Mouse (Mus musculus): ENCODE results near the gene Hist1h4i.
"Not testable (repeated sequence)": the region's sequence is repeated elsewhere in the genome, so short reads cannot be mapped to it uniquely, and the experiment has no call there.

The Hist1h4i gene

DNA sequence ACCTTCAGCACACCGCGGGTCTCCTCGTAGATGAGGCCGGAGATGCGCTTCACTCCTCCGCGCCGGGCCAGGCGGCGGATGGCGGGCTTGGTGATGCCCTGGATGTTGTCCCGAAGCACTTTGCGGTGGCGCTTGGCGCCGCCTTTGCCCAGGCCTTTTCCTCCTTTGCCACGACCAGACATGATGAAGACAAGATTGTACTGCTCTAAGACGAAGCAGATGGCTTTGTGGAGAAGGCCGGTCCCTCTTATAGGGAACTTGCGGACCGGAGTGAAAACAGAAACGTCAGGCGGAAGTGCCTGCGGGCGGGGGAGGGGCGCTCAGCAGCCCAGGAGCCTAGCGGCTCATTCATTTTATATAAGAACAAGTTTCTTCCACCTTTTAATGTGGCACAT lies at the start of gene Hist1h4i:
Hist1h4i (minus strand) TSS at position 221 of the 395 bp plus-strand sequence.
- POLR2A ChIA-PET: interaction anchor here in 3 of 4 experiments (0.6 to 10.5 kb wide), 50 partner anchors 8 to 1722 kb away, joined by 3 to 225 read pairs (median 7); partner anchors contain the start of genes Hist1h3h (in 3 of the 3), Hist1h2ac (in 2 of the 3), Hist1h2af (in 2 of the 3) and Hist1h2ah (in 2 of the 3)
- CTCF ChIA-PET: interaction anchor here in 1 of 4 experiments (1.6 kb wide), 1 partner anchor 10 kb away, joined by 4 read pairs; no protein-coding TSS in a partner anchor

DNA sequence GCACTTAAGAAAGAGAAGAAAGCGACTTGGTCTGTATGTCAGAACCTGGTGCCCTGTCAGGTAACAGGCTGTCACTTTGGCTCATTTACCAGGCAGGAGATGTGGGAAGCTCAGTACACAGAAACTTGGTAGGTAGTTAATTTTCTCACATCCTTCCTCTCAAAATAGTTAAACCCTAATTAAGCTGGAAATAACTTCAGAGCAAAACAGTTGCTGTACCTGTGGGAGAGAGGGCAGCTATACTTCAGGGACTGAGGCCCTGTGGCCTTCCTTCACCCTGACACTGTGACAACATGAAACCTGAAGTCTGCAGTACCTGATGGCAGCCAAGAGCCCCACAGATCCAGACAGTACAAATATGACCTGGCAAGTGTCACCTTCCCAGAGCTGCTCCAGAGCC lies 43.0 kb upstream of the Hist1h4i start, which contains the start of gene Vmn1r188:
Vmn1r188 (plus strand) TSS at position 301 of the 400 bp plus-strand sequence.
- CTCF ChIA-PET, POLR2A ChIA-PET: not testable (repeated sequence)

DNA sequence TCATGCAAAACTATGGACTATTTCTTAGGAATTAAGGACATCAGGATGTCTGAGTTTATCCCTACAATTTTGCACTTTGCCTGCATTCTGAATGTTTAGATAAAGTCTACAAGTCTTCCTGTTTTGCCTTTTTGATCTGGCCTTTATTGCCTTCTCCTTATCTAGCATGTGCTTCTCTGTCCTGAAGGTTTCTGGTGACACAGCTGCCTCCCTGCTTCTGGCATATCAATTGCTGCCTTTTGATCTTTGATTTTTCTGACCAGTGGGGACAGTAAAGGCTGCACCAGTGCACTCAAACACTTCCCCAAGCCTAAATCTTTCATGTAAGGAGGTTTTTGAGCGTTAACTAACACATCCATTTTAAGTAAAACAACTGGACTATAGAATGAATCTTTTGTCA lies 22.3 kb upstream of the Hist1h4i start:
- ChIA-PET POLR2A (no interaction called here), CTCF (no interaction called here)

DNA sequence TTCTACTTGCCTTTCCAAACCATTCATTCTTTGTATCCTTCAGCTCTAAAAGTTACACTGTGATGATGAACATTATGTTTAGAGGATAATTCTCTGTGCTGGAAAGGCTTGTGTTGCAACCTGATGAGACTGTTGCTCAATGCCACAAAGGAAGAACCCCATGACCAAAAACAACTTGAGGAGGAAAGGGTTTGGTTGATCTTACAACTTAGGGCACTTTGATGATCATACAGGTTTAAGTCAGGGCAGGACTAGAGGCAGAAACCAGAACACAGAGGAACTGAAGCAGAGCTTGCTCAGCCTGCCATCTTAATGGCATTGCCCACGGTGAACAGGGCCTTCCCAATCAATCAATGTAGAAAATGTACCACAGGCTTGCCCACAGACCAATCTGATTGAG lies 20.3 kb upstream of the Hist1h4i start:
- ChIA-PET POLR2A (no interaction called here), CTCF (interaction anchor here in 1 of 4 experiments (0.6 kb wide), 1 partner anchor 818 kb away, joined by 3 read pairs; no protein-coding TSS in a partner anchor)

DNA sequence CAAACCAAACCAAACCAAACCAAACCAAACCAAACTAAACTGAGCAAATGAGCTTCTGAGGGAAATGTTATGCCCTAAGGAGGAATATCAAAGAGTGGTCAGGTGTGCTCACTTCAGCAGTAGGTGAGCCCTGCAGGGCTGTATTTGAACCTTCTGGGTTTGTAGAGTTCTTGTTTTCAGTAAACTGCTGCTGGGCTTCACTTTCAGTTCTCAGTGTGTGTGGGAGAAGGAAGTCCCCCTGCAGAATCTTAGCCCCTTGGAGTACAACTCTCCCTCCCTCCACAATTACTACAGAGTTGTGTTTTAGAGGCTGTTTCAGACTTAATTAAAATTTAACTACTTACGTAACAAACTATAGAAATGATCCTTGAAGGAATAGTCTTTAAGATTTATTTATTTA lies 12.6 kb upstream of the Hist1h4i start:
- ChIA-PET CTCF (no interaction called here), POLR2A (interaction anchor here in 2 of 4 experiments (2.2 to 4.8 kb wide), 3 partner anchors 10 to 18 kb away, joined by 8 to 38 read pairs (median 33); partner anchors contain the start of genes Hist1h2ag (in 2 of the 2), Hist1h2bj (in 2 of the 2), Hist1h2ah (in 1 of the 2) and Hist1h2bk (in 1 of the 2))

DNA sequence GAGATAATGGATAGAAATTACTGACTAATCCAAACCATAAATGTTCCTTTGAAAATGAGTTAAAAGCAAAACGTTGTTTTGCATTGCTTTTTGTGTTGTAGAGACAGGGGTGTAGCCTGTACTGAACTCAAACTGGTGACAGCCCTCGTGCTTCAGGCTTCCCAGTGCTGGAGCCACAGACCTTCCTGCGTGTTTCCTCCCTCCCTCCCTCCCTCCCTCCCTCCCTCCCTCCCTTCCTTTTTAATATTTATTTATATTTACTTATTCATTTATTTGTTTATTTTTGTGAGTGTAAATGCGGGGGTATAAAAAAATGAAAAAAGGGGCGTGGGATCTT lies 10.3 kb upstream of the Hist1h4i start:
- CTCF ChIA-PET: interaction anchor here in 3 of 4 experiments (0.6 to 1.9 kb wide), 10 partner anchors 9 to 1360 kb away, joined by 3 to 9 read pairs (median 4); partner anchors contain the start of genes Hist1h2ag (in 1 of the 3), Hist1h2bj (in 1 of the 3) and Hist1h4i (in 1 of the 3)

DNA sequence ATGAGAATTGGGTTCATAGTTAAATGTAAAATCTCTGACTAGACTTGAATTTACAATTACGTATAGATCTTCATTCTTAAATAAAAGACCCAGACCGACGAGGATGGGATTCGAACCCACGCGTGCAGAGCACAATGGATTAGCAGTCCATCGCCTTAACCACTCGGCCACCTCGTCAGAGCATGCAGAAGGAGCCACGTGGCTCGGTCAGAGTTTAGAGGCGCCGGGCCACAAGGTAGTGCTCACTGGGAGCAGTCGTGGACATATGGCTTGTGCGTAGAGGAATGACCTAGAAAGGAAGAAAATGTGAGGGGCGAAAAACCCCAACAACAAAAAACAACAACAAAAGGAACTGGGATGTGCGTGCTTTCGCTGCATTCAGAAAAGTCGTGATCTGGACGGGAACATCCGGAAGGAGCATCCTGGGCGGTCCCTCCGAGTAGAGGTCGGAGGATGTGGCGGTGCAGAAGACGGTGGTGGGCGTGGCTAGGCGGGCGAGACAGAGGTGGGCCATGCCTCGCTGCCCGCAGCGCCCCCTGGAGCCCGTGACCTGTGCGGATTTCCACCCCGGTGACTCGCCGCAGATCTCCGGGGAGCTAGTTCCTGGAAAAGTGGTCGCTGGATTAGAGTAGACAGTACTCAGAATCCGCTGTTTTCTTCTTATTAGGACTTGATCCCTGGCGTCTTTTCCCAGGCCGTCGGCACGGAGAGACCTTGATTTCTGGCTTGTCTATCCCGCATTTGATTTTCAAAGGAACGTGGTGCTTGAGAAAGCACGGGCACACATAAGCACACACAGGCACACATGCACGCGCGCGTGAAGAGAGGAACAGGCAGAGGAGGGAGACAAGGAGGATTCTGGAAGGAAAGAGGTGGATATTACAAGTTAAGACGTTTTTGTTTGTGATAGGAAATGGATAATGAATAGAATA lies 9.7 kb upstream of the Hist1h4i start:
- ChIA-PET POLR2A (interaction anchor here (0.6 to 4.8 kb wide), 20 partner anchors 7 to 1633 kb away, joined by 3 to 38 read pairs (median 4); partner anchors contain the start of genes Hist1h2ah (in 4 of the 4), Hist1h2bk (in 4 of the 4), Hist1h2ag (in 3 of the 4) and Hist1h2bj (in 3 of the 4)), CTCF (interaction anchor here in 3 of 4 experiments (0.5 to 1.9 kb wide), 8 partner anchors 8 to 1566 kb away, joined by 3 to 9 read pairs (median 4); partner anchors contain the start of genes Hist1h2ag (in 1 of the 3), Hist1h2bj (in 1 of the 3) and Hist1h4i (in 1 of the 3))

More for the DNA sequence above, 10.3 kb upstream of the Hist1h4i start:
- POLR2A ChIA-PET: interaction anchor here in 3 of 4 experiments (0.6 to 4.8 kb wide), 19 partner anchors 8 to 1632 kb away, joined by 3 to 38 read pairs (median 4); partner anchors contain the start of genes Hist1h2ag (in 3 of the 3), Hist1h2ah (in 3 of the 3), Hist1h2bj (in 3 of the 3) and Hist1h2bk (in 3 of the 3)

DNA sequence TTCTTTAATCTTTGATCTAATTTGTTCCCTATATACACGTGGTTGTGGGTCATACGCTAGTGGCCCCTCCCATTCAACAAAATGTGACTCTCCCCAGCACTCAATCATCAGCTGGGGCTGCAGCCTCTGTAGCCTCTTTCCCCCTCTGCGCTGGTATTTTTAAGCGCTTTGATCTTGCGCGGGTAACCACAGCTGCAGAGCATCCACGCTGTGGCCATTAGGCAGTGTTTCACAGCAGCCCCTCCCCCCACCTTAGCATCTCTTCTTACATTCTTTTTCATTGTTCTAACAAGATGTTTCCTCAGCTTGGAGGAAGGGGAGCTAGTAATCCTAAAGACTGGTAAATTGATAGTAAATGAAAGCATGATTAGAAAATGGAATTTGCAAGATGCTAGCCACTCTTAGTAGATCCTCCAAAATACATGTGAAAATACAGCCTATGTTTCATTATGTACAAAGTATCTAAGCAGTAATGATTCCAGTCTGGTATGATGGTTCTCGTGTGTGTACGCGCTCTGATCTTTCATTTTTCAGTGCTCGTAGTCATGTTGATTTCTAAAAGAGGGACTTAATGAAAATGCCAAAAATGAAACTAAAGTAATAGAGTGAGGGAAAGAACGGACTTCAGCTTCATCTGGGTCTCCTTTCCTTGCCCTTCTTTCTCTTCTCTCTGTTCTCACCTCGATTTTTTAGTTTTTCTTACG lies 8.7 kb upstream of the Hist1h4i start:
- POLR2A ChIA-PET: interaction anchor here in 2 of 4 experiments (0.8 to 1.6 kb wide), 6 partner anchors 14 to 1536 kb away, joined by 3 to 7 read pairs (median 4); partner anchors contain the start of genes Hist1h2ah (in 2 of the 2), Hist1h2bk (in 2 of the 2) and Hist1h4d (in 1 of the 2)
- CTCF ChIA-PET: no interaction called here

DNA sequence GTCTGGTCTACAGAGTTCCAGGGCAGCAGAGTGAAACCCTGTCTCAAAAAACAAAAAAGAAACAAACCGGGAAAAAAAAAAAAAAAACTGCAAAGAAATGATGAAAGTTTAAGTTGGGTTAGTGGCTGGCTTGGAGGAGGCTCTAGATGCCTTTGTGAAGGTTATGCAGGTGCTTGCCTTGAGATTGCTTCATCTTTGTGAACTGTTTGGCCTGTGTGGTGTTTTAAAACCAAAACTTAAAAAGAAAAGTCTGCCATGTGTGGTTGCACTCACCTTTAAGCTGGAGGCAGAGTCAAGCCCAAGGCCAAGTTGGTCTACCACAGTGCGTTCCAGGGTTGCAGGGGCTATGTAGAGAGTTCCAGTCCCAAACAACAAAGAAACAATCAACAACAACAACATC lies 7.9 kb upstream of the Hist1h4i start:
- CTCF ChIA-PET: no interaction called here
- POLR2A ChIA-PET: interaction anchor here in 3 of 4 experiments (0.8 to 10.5 kb wide), 7 partner anchors 9 to 1572 kb away, joined by 3 to 225 read pairs (median 3); partner anchors contain the start of genes Hist1h2ah (in 1 of the 3), Hist1h2be (in 1 of the 3), Hist1h2bk (in 1 of the 3) and Hist1h4d (in 1 of the 3)

DNA sequence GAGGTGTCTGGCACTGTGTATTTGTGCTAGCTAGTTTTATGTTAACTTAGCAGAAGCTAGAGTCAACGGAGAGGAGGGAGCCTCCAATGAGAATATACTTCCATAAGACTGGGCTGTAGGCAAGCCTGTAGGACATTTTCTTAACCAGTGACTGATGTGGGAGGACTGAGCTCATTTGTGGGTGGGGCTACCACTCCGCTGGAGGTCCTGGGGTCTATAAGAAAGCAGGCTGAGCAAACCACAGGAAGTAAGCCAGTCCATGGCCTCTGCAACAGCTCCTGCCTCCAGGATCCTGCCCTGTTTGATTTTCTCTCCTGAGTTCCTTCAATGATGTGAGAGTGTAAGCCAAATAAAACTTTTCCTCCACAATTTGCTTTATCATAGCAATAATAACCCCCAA lies 4.1 kb upstream of the Hist1h4i start:
- POLR2A ChIA-PET: interaction anchor here in 3 of 4 experiments (1.2 to 10.5 kb wide), 7 partner anchors 12 to 1511 kb away, joined by 3 to 225 read pairs (median 20); partner anchors contain the start of genes Hist1h2ah (in 2 of the 3) and Hist1h2bk (in 2 of the 3)
- CTCF ChIA-PET: interaction anchor here in 1 of 4 experiments (3.2 kb wide), 1 partner anchor 1356 kb away, joined by 30 read pairs; no protein-coding TSS in a partner anchor

DNA sequence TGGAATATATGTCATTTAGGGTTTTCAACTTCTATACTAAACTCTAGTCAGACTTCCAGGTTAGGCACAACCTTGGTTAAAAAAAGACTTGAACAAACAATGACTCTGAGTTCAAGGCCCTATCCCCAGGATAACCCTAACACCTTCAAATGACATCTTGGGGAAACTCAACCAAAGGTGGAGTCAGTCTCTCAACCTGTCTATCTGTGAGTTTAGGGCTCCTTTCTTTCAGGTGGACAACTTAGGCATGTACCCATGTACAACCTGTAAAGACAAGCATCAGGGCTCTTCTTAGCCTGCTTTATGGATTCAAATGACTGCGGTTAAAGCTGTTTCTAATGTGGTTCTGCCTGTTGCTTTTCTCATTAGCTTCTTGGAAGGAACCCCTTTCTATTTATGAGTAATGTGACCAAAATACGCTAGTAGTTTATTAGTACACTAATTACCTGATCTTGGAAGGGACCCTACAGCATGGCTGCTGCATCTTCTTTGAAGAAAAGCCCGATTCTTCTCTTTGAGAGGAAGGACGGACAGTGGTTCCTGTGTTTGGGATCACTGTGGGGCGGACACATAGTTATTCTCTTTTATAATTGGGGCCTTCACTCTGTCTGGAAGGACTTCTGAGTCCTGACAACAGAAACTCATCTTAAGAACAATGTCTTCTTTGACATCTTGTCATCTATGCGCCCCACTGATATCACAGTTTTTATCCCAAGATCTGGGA lies 3.4 kb upstream of the Hist1h4i start:
- POLR2A ChIA-PET: interaction anchor here (0.5 to 10.5 kb wide), 61 partner anchors 8 to 1706 kb away, joined by 3 to 225 read pairs (median 11); partner anchors contain the start of genes Hist1h2ah (in 4 of the 4), Hist1h2bk (in 4 of the 4), Hist1h2ac (in 3 of the 4) and Hist1h2an (in 3 of the 4)
- CTCF ChIA-PET: interaction anchor here in 2 of 4 experiments (0.8 to 3.2 kb wide), 5 partner anchors 10 to 1357 kb away, joined by 3 to 30 read pairs (median 6); partner anchors contain the start of genes Hist1h1b (in 1 of the 2), Hist1h2ah (in 1 of the 2) and Hist1h2bk (in 1 of the 2)

DNA sequence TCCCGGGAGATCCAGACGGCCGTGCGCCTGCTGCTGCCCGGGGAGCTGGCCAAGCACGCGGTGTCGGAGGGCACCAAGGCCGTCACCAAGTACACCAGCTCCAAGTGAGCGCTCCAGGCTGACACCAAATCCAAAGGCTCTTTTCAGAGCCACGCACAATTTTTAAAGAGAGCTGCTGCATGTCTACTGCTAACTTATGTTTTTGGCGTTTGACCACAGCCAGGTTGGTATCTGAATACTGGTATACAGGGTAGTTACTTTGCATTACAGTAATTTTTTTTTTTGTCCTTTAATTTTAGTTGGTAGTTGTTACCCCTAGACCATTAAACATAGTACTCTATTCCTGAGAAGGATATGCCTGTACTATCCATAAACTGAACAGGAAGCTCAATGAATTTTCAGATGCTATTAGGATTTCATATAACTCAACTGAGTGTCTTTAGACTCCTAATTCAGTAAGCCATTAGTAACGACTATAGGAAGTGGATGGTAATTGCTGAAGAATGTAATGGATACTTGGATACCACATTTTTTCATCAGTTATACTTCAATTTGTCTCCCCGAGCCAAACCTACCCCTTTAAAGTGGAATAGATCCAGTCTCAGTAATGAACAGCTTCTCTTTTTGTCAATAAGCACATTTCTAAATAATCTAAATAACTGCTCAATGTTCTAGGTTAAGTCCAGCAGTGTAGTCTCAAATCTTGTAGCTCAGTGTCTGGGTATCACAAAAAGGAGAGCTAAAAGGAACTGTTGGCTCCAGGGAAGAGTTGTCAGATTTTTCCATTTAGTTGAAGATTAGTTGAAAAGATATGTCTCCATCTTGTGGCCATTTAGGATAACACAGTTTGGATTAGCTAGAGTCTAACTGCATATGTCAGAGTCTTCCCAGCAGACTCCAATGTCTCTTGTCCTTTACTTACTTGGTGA lies 2.6 kb upstream of the Hist1h4i start:
- CTCF ChIA-PET: interaction anchor here (0.5 to 3.2 kb wide), 12 partner anchors 8 to 1578 kb away, joined by 3 to 30 read pairs (median 4); partner anchors contain the start of genes Hist1h1b (in 1 of the 4), Hist1h2ah (in 1 of the 4), Hist1h2an (in 1 of the 4) and Hist1h2bk (in 1 of the 4)
- POLR2A ChIA-PET: interaction anchor here (0.5 to 10.5 kb wide), 168 partner anchors 7 to 1719 kb away, joined by 3 to 225 read pairs (median 6); partner anchors contain the start of genes Hist1h2ah (in 4 of the 4), Hist1h2an (in 4 of the 4), Hist1h2bk (in 4 of the 4) and Hist1h2bp (in 4 of the 4)

DNA sequence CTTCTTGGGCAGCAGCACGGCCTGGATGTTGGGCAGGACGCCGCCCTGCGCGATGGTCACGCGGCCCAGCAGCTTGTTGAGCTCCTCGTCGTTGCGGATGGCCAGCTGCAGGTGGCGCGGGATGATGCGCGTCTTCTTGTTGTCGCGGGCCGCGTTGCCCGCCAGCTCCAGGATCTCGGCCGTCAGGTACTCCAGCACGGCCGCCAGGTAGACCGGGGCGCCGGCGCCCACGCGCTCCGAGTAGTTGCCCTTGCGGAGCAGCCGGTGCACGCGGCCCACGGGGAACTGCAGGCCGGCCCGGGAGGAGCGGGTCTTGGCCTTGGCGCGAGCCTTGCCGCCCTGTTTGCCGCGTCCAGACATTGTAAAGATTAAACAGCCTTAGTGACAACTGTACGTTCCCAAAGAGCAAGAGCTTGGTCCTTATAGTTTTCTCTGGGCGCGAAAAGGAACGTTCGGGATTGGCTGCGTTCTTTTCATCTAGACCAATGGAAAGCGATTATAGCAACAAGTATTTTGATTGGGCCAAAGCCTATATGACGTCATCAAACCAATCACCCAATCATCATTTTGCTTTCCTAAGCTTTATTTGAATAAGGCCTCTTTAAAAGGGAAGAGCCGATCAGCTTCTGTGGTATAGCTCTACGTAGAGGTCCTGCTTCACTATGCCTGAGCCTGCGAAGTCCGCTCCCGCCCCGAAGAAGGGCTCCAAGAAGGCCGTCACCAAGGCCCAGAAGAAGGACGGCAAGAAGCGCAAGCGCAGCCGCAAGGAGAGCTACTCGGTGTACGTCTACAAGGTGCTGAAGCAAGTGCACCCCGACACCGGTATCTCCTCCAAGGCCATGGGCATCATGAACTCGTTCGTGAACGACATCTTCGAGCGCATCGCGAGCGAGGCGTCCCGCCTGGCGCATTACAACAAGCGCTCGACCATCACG lies 1.7 kb upstream of the Hist1h4i start, which contains the start of the genes Hist1h2ag and Hist1h2bj:
Hist1h2ag (minus strand) TSS at position 377 of the 935 bp plus-strand sequence.
Hist1h2bj (plus strand) TSS at position 647 of the 935 bp plus-strand sequence.
- POLR2A ChIA-PET: interaction anchor here (0.6 to 10.5 kb wide), 195 partner anchors 8 to 1726 kb away, joined by 3 to 225 read pairs (median 5); partner anchors contain the start of genes Hist1h2an (in 4 of the 4), Hist1h2bp (in 4 of the 4), Hist1h1a (in 3 of the 4) and Hist1h2ac (in 3 of the 4)
- CTCF ChIA-PET: interaction anchor here (0.8 to 3.2 kb wide), 9 partner anchors 8 to 1370 kb away, joined by 3 to 30 read pairs (median 3); partner anchors contain the start of genes Hist1h2ah (in 1 of the 4), Hist1h2an (in 1 of the 4), Hist1h2bk (in 1 of the 4) and Hist1h2bp (in 1 of the 4)

Data from embryonic stem cell, embryonic (primary cell).